Mouse (Mus musculus): ENCODE data around the gene Nanp. TPM values are rescaled to one million over a fixed set of nuclear protein-coding genes. Genes with fewer than 3 reads are reported as not detected.

Gene Nanp
- polyA plus RNA-seq, 1 experiment from 2014 or later, result 45.2 TPM

- no peaks in the 10 kb centered on the region for H3K9me3 ChIP-seq
- peak overlapping the region; percentile 71 for H3K4me3 ChIP-seq
- WGBS, result 72% methylated on average over 1 of the region's 1 CpGs
- H3K9ac ChIP-seq, result peak overlapping the region; percentile 63; the same call in 1 of the 2 replicates
- H3K36me3 ChIP-seq, result no peaks in the 10 kb centered on the region
- ATAC-seq (ENCODE audit: insufficient number of reproducible peaks, low FRiP score, low TSS enrichment, low read depth), result peak; percentile 37; the same call in 1 of the 2 replicates
- no peaks in the 10 kb centered on the region for H3K27me3 ChIP-seq
- H3K4me2 ChIP-seq, result peak overlapping the region; percentile 88
- no peak overlapping the region for H3K27ac ChIP-seq
- H3K4me1 ChIP-seq, result peaks cover 9% of the 10 kb centered on the region; the same call in 1 of the 2 replicates
Observed at GRCm38 (mm10) chr2:151009515-151010085, 29.6 kb downstream of the Nanp start.

GRCm38 (mm10) chr2:151008939-151009509 lies 30.2 kb downstream of the Nanp start:
- H3K4me1 ChIP-seq, result peaks cover 9% of the 10 kb centered on the region; the same call in 1 of the 2 replicates
- whole genome bisulfite sequencing, result under 1% methylated on average over 57 of the region's 57 CpGs
- peak overlapping the region; percentile 63 for H3K9ac ChIP-seq
- peak overlapping the region; percentile 71 for H3K4me3 ChIP-seq
- peak; percentile 89 for ATAC-seq (ENCODE audit: insufficient number of reproducible peaks, low FRiP score, low TSS enrichment, low read depth)
- H3K36me3 ChIP-seq, result no peaks in the 10 kb centered on the region
- H3K27ac ChIP-seq, result peak overlapping the region; percentile 68
- peak overlapping the region; percentile 88 for H3K4me2 ChIP-seq
- H3K27me3 ChIP-seq, result no peaks in the 10 kb centered on the region
- H3K9me3 ChIP-seq, result no peaks in the 10 kb centered on the region

DNA sequence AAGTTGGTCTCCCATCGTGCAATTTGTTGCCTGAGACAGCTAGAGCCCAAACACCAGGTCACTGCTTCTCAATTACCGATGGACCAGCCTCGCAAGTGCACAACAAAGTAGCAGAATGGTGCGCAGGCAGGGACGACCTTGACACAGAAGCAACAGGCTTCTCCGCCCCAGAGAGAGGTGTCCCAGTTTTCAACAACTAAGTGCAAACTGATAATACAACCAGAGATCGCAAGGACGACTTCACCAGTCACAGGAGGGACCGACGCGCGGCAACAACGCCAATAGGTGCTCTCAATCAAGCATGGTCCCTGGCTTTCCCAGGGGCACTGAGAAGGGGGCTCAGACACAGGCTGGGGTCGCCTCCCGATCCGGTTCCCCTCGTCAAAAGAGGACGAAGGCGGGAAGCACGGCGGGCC lies 30.7 kb downstream of the Nanp start:
- Histone ChIP-seq H3K9me3 (no peaks in the 10 kb centered on the region), H3K36me3 (no peaks in the 10 kb centered on the region), H3K4me3 (peak overlapping the region; percentile 71), H3K9ac (peak overlapping the region; percentile 63), H3K4me2 (peak overlapping the region; percentile 88), H3K27ac (peak overlapping the region; percentile 68; the same call in 1 of the 2 replicates), H3K4me1 (peaks cover 9% of the 10 kb centered on the region; the same call in 1 of the 2 replicates), H3K27me3 (no peaks in the 10 kb centered on the region)
- no peak for ATAC-seq (ENCODE audit: insufficient number of reproducible peaks, low FRiP score, low TSS enrichment, low read depth)
- WGBS, result under 1% methylated on average over 21 of the region's 21 CpGs

GRCm38 (mm10) chr2:151008006-151008405 lies 31.2 kb downstream of the Nanp start:
- H3K4me2 ChIP-seq, result peak overlapping the region; percentile 88
- 0 out of 2 replicates have a peak overlapping the region, but pooled peaks have one; percentile 63 for H3K9ac ChIP-seq
- 31% methylated on average over 6 of the region's 6 CpGs for WGBS
- H3K4me3 ChIP-seq, result peak overlapping the region; percentile 71
- peaks cover 9% of the 10 kb centered on the region; the same call in 1 of the 2 replicates for H3K4me1 ChIP-seq
- no peak for ATAC-seq (ENCODE audit: insufficient number of reproducible peaks, low FRiP score, low TSS enrichment, low read depth)
- no peaks in the 10 kb centered on the region for H3K9me3 ChIP-seq
- H3K36me3 ChIP-seq, result no peaks in the 10 kb centered on the region
- no peak overlapping the region for H3K27ac ChIP-seq
- no peaks in the 10 kb centered on the region for H3K27me3 ChIP-seq

- Histone ChIP-seq H3K9ac (no peak overlapping the region), H3K36me3 (no peaks in the 10 kb centered on the region), H3K4me3 (no peak overlapping the region), H3K4me2 (no peak overlapping the region), H3K9me3 (no peaks in the 10 kb centered on the region), H3K27ac (no peak overlapping the region), H3K27me3 (no peaks in the 10 kb centered on the region), H3K4me1 (peaks cover 9% of the 10 kb centered on the region; the same call in 1 of the 2 replicates)
- no peak for ATAC-seq (ENCODE audit: insufficient number of reproducible peaks, low FRiP score, low TSS enrichment, low read depth)
- 77% methylated on average over 5 of the region's 5 CpGs for WGBS
Observed at GRCm38 (mm10) chr2:151006281-151006945, 32.8 kb downstream of the Nanp start.

DNA sequence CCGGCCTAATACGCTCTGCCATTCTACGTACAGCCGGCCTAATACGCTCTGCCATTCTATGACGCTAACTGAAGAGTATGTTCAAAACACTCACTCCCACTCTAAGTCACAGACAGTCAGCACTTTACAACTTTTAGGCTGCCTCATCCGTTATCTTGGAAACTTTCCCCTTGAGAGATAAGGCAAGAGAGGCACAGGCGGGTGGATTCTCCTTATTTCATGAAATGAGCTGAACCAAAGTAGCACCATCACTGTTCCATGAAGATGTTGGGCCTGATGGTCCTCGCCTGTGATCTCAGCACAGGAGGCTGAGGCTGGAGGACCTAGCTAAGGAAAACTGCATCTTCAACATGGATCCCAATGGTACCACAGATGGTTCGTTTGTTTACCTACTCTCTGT lies 34.8 kb downstream of the Nanp start:
- H3K27me3 ChIP-seq, result no peaks in the 10 kb centered on the region
- no peak for ATAC-seq (ENCODE audit: insufficient number of reproducible peaks, low FRiP score, low TSS enrichment, low read depth)
- WGBS, result 92% methylated on average over 10 of the region's 10 CpGs
- no peak overlapping the region for H3K27ac ChIP-seq
- no peak overlapping the region for H3K4me3 ChIP-seq
- H3K4me2 ChIP-seq, result no peak overlapping the region
- H3K9ac ChIP-seq, result no peak overlapping the region
- H3K9me3 ChIP-seq, result no peaks in the 10 kb centered on the region
- H3K4me1 ChIP-seq, result peaks cover 9% of the 10 kb centered on the region; the same call in 1 of the 2 replicates
- no peaks in the 10 kb centered on the region for H3K36me3 ChIP-seq

- H3K27ac ChIP-seq, result no peak overlapping the region
- WGBS, result 87% methylated on average over 6 of the region's 6 CpGs
- no peak overlapping the region for H3K9ac ChIP-seq
- H3K4me3 ChIP-seq, result no peak overlapping the region
- peaks cover 9% of the 10 kb centered on the region; the same call in 1 of the 2 replicates for H3K4me1 ChIP-seq
- H3K36me3 ChIP-seq, result no peaks in the 10 kb centered on the region
- ATAC-seq (ENCODE audit: insufficient number of reproducible peaks, low FRiP score, low TSS enrichment, low read depth), result no peak
- H3K9me3 ChIP-seq, result no peaks in the 10 kb centered on the region
- no peak overlapping the region for H3K4me2 ChIP-seq
- no peaks in the 10 kb centered on the region for H3K27me3 ChIP-seq
Observed at GRCm38 (mm10) chr2:151003796-151004195, 35.4 kb downstream of the Nanp start.

DNA sequence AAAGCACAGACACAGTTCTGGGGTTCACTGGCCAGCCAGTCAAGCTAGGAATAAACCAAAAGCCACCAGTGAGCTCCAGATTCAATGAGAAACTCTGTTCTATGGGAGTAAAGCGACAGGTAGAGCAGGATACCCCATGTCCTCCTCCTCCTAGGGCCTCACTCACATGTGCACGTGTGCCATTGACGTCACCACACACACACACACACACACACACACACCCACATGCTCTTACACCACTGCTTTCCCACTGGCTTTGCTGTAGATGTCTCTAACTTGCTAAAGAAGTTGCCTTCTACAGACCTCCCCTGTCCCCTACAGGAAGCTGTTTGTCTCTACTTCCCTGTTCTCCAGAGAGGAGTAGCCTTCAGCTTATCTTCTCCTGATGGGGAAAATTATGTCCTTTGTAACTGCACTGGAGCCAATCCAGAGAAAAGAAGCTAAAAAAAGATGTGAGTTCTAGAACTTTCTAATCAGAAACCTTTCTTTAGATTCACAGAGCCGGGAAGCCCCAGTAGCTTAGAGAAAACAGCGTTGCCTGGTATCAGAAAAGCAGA lies 37.5 kb downstream of the Nanp start:
- H3K4me2 ChIP-seq, result no peak overlapping the region
- H3K4me1 ChIP-seq, result 0 out of 2 replicates have a peak, but pooled peaks cover 5% of the 10 kb centered on the region
- H3K36me3 ChIP-seq, result no peaks in the 10 kb centered on the region
- no peak overlapping the region for H3K9ac ChIP-seq
- H3K4me3 ChIP-seq, result no peak overlapping the region
- H3K9me3 ChIP-seq, result no peaks in the 10 kb centered on the region
- WGBS, result 84% methylated on average over 5 of the region's 5 CpGs
- no peaks in the 10 kb centered on the region for H3K27me3 ChIP-seq
- H3K27ac ChIP-seq, result no peak overlapping the region
- no peak for ATAC-seq (ENCODE audit: insufficient number of reproducible peaks, low FRiP score, low TSS enrichment, low read depth)

- Histone ChIP-seq H3K27ac (no peak overlapping the region), H3K27me3 (no peaks in the 10 kb centered on the region), H3K9ac (no peak overlapping the region), H3K9me3 (no peaks in the 10 kb centered on the region), H3K4me2 (no peak overlapping the region), H3K4me1 (0 out of 2 replicates have a peak, but pooled peaks cover 5% of the 10 kb centered on the region), H3K36me3 (no peaks in the 10 kb centered on the region), H3K4me3 (no peak overlapping the region)
- no peak for ATAC-seq (ENCODE audit: insufficient number of reproducible peaks, low FRiP score, low TSS enrichment, low read depth)
- WGBS, result 53% methylated on average over 7 of the region's 7 CpGs
Observed at GRCm38 (mm10) chr2:151000402-151001178, 38.6 kb downstream of the Nanp start.

- H3K9me3 ChIP-seq, result no peaks in the 10 kb centered on the region
- H3K4me2 ChIP-seq, result no peak overlapping the region
- no peak overlapping the region for H3K9ac ChIP-seq
- H3K27ac ChIP-seq, result no peak overlapping the region
- WGBS, result 40% methylated on average over 3 of the region's 3 CpGs
- no peaks in the 10 kb centered on the region for H3K27me3 ChIP-seq
- no peak overlapping the region for H3K4me3 ChIP-seq
- 0 out of 2 replicates have a peak, but pooled peaks cover 5% of the 10 kb centered on the region for H3K4me1 ChIP-seq
- no peaks in the 10 kb centered on the region for H3K36me3 ChIP-seq
- no peak for ATAC-seq (ENCODE audit: insufficient number of reproducible peaks, low FRiP score, low TSS enrichment, low read depth)
Observed at GRCm38 (mm10) chr2:150999021-150999420, 40.2 kb downstream of the Nanp start.

DNA sequence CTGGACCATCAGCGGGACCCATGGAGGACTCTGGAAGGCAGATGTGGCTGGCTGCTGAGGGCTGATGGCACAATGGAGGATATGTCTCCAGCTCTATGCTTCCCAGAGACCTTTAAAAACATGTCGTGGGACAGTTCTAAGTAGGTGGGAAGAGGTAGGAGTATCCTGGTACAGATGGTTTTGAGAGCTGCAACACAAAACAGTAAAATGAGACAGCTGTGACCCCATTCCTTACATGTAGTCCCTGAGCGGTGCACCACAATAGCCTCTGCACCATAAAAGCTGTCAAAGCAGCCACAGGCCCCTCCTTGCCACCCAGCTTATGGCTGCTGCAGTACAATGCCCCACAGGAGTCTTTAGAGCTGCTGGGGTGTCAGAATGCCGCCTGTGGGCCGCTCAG lies 41.6 kb downstream of the Nanp start:
- 70% methylated on average over 5 of the region's 5 CpGs for WGBS
- no peaks in the 10 kb centered on the region for H3K27me3 ChIP-seq
- H3K27ac ChIP-seq, result no peak overlapping the region
- H3K4me3 ChIP-seq, result no peak overlapping the region
- H3K4me2 ChIP-seq, result no peak overlapping the region
- ATAC-seq (ENCODE audit: insufficient number of reproducible peaks, low FRiP score, low TSS enrichment, low read depth), result no peak
- H3K9me3 ChIP-seq, result no peaks in the 10 kb centered on the region
- no peak overlapping the region for H3K9ac ChIP-seq
- 0 out of 2 replicates have a peak, but pooled peaks cover 5% of the 10 kb centered on the region for H3K4me1 ChIP-seq
- no peaks in the 10 kb centered on the region for H3K36me3 ChIP-seq

Measured in limb, embryonic 15.5 days (tissue).